Mouse (Mus musculus): Measurements from ENCODE around the gene Spire2.

Gene Spire2

GRCm38 (mm10) chr8:123337475-123337874, 5.0 kb downstream of the Spire2 start:
- DNase-seq, result no peak

DNA sequence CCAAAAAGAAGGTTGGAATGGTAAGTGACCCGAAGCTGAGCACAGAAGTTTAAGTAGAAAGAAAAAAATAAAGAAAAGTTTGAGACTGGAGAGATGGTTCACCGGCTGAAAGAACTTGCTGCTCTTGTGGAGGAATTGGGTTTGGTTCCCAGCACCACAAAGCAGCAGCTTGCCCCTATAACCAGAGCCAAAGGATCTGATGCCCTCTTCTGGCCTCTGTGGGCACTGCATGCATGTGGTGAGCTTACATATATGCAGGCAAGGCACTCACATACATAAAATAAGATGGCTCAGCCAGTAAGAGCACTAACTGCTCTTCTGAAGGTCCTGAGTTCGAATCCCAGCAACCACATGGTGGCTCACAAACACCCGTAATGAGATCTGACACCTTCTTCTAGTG, 7.6 kb downstream of the Spire2 start:
- no peak for DNase-seq

DNA sequence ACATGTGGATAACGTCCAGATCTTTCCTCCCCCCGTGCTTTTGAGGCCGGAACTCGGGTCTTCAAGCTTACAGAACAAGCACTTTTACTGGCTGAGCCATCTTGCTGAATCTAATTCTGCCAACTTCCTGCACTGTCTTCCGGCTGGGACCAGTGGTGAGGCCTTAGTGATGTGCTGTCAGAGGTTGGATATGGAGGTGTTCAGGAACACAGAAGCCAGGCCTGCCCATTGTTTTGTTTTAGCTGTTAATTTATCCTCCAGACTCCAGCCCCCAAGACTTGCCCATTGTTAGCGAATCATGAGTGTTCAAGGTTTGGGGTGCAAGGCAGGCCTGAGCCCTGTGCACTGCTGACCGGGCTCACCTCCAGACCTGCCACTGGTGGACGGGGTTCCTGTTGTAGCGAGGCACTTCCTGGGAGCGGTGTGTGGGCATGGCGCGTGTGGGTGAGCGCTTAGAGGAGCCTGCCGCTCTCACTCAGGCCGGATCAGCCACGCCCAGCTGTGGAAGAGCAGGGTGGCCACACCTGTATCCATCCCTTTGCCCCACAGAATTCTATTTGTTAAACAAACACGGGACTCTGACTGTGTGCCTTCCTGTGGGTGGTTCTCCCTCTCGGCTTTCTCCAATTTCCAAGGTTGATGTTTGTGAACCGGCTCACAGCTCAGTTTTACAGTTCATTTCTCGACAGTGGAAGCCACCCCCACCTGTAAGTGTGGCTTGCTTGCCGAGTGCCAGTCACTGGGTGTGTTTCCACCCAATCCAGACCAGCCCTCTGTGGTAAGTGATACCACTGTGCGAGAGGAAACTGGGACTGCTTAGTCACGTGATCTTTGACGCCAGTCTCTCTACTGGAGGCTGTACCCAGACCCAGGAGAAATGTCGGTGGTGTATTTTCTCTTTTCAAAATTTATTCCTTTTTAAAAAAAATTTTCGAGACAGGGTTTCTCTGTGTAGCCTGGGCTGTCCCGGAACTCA, 8.8 kb downstream of the Spire2 start:
- DNase-seq, result no peak

GRCm38 (mm10) chr8:123342253-123342652, 9.7 kb downstream of the Spire2 start:
- DNase-seq, result no peak

- DNase-seq, result no peak
Observed at GRCm38 (mm10) chr8:123342911-123343310, 10.4 kb downstream of the Spire2 start.

DNA sequence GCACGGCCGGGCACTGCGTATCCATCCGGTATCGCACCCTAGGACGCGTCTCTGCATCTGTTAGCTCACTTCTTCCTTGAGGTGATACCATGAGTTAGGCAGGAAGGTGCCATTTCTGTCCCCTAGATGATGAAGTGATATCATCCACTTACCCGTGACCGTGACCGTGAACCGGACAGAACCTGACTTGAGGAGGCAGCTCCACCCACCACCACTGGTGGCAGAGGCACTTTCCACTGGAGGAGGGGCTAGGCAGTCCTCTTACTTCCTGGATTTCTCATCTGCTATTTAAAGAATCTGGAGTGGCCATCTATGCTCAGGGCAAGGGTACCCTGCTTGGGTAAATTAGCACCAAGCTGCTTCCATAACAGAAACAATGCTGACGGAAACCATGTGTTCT, 10.9 kb downstream of the Spire2 start:
- DNase-seq, result no peak

GRCm38 (mm10) chr8:123345135-123345534, 12.6 kb downstream of the Spire2 start:
- DNase-seq, result no peak

- DNase-seq, result no peak
Observed at GRCm38 (mm10) chr8:123345856-123346255, 13.3 kb downstream of the Spire2 start.

DNA sequence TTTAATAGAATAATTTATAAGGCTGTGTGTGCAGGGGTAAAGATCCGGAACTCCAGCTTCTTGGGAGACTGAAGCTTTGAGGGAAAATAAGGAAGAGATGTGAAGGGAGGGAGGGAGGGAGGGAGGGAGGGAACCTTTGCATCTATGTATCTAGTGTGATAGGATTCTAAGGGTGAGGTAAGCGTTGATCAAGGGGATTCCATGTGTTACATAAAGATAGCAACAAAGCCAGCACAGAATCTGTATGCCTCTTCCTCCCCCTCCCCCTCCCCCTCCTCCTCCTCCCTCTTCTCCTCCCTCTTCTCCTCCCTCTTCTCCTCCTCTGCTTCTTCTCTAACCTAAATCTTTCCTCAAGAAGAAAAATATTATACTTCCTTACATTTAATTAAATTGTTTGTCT, 14.8 kb downstream of the Spire2 start:
- DNase-seq, result no peak

- DNase-seq, result no peak
Observed at GRCm38 (mm10) chr8:123348237-123348843, 15.8 kb downstream of the Spire2 start.

DNA sequence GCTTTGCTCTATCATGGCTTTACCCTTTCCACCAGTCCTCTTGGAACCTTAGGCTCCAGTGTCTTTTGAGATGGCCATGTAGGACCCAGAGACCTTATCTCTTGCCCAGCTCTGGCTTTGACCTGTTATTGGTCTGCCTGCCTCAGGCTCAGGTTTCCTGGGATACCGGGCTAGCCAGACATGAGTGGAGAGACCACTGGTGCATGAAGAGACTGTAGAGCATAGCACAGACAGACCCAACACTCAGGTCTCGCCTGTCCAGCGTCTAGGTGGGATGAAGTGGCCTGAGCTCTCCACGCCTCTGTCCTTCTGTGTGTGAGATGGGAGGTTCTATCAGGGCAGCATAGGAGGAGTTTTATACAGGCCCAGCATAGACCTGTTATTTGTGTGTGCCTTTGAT, 16.6 kb downstream of the Spire2 start:
- no peak for DNase-seq

GRCm38 (mm10) chr8:123352118-123352517, 19.6 kb downstream of the Spire2 start:
- no peak for DNase-seq

GRCm38 (mm10) chr8:123352786-123353185, 20.3 kb downstream of the Spire2 start:
- DNase-seq, result no peak

DNA sequence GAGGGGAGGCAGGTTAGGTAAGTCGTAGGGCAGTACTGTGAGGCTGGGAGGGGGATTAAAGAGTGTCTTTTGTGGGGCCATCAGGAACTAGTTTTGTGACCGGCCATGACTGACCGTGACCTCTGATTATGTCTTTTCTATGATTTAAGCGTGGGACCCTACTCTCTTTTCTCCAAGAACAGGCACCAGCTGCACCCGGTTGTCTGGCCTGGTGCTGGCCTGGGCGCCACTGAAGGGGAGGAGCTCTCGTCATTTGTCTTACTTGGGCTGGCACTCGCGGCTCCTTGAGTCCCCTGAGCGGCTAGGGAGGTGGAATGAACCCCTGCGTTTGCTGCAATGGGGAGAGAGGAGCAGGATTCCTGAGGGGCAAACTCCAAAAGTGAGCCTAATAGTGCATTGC, 20.7 kb downstream of the Spire2 start:
- DNase-seq, result no peak

DNA sequence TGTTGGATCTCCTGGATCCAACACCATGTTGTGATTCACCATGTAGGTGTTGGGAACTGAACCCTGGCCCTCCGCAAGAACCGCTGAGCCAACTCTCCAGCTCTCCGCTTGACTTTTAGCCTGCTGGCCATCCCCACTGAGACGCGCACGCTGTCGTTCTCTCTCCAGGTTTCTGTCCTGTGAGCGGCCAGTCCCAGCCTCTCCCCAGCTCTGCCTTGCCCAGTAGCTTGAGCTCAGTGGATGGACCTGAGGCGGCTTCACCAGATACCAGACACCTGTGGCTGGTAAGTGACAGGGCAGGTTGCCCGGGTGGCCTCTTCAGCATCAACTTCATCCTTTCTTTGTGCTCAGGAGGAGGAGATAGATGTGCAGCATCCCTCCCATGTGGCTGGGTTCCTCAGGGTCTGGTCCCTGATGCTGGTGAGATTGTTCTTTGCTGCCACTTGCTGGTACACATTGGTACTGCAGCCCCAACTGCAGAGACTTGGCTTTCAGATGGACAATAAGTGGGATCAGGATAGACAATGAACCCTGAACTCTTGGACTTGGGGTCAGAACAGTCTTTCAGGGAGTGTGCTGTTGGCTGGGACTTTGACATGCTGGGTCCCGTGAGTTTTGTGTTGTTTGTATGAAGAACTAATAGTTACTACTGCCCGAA, 28.7 kb downstream of the Spire2 start:
- DNase-seq, result peak; percentile 64

DNA sequence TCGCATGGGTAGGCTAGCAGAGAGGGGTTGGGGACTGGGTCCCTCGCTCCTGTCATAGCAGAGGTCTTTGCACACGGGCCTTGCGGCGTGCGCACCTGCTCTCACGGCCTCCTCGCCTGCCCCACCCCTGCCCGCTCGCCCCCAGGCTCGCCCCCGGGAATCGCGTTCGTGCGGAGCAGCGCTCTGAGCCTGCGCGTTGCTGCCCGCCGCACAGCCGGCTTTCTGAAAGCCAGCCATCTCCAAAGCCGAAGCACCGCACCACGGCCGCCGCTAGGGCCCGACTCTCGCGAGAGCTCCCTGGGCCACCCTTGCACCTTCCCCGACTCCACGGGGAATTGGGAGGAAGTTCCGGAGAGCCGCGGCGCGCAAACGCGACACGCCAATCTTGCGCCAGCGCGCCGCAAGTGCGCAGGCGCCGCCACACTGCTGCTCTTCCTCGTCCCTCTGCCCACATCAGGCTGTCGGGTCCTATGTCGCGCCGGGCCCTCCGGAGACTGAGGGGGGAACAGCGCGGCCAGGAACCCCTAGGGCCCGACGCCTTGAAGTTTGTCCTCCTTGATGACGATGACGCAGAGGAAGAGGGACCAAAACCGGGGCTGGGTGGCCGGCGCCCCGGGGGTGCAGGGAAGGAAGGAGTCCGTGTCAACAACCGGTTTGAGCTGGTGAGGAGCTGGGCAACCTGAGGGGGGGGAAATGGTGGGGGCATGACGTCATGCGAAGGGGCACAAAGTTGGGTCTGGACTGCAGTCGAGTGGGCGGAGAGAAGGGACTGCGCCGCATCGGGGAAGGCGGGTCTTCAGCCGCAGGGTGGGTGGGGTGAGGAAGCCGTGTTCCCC, 41.1 kb downstream of the Spire2 start, which contains the start of gene Tcf25:
Gene Tcf25 (plus strand): TSS at position 351 of the 836 bp plus-strand sequence.
- DNase-seq, result peak; percentile 98

- peak; percentile 91 for DNase-seq
Observed at GRCm38 (mm10) chr8:123374239-123374578, 41.7 kb downstream of the Spire2 start.

- DNase-seq, result no peak
Observed at GRCm38 (mm10) chr8:123375701-123376100, 43.2 kb downstream of the Spire2 start.

DNA sequence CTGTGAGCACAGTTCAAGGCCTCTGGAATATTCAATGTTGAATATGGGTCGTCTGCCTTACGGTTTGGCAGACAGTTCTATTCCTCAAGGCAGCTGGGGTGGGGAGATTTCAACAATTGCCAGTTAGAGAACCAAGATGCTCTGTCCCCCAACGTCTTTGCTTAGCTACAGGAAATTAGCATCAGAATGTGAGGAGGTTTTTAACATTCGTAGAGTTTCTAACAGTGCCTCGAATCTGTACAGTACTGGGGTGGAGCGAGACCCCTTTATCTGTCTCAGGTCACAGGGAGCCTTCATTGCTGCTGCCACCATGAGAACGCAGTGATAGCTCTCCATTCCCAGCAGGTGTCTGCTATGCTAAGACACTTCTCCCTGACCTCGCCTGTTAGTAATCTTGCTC, 43.6 kb downstream of the Spire2 start:
- DNase-seq, result no peak

- no peak for DNase-seq
Observed at GRCm38 (mm10) chr8:123381711-123382110, 49.2 kb downstream of the Spire2 start.

GRCm38 (mm10) chr8:123382516-123382915, 50.0 kb downstream of the Spire2 start:
- no peak for DNase-seq

DNA sequence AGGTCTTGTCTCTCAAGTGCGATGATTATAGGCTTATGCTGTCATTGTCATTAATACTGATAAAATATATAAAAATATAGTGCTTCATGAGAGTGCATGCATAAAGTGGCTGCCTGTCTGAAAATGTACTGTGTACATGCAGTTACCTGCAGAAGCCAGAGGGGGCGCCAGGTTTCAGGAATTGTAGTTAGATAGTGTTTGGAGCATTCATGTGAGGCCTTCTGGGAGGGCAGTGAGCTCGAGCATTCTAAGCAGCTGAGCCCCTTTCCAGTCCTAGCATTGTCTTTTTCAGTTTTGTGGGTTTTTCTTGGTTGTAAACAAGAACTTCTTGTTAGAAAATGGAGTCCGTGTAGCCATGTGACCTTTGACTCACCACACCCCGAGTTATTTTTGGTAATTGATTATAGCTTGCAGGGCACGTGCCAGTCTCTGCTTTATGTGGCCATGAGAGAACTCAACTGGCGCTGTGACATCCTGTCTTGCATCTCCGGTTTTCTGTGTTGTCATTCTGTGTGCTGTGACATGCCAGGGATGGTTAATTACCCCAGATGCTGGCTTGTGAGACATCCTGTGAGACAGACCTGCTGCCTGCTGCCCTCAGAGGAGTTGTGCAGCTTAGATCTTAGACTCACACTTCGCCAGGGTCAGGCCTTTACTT, 52.5 kb downstream of the Spire2 start:
- DNase-seq, result no peak
